Mouse (Mus musculus) liver, embryonic 14.5 days (tissue): ENCODE results near the gene Mmp14.

Source experiments
- CTCF ChIP-seq: IDR thresholded peaks from 2 replicates; pipeline ENCODE4 v1.5.1; 2016; ENCODE audit warnings: antibody characterized with exemption, low read depth, control low read depth
- EP300 ChIP-seq: IDR thresholded peaks from 2 replicates; pipeline ENCODE4 v1.6.1; 2016; ENCODE audit warnings: antibody characterized with exemption, low read depth

- TF ChIP-seq CTCF = no peak
- TF ChIP-seq EP300 = no peak
These were observed 5.3 kb upstream of the Mmp14 start for GRCm38 (mm10) chr14:54426003-54426688.
